Mouse (Mus musculus) urinary bladder, postnatal 10 days (tissue): ENCODE results near the gene Lrrc39.

Experiments used
- DNase-seq: peaks from one replicate; pipeline ENCODE4 v3.0.0; 2022; ENCODE audit warnings: low spot score

Lrrc39 gene

DNA sequence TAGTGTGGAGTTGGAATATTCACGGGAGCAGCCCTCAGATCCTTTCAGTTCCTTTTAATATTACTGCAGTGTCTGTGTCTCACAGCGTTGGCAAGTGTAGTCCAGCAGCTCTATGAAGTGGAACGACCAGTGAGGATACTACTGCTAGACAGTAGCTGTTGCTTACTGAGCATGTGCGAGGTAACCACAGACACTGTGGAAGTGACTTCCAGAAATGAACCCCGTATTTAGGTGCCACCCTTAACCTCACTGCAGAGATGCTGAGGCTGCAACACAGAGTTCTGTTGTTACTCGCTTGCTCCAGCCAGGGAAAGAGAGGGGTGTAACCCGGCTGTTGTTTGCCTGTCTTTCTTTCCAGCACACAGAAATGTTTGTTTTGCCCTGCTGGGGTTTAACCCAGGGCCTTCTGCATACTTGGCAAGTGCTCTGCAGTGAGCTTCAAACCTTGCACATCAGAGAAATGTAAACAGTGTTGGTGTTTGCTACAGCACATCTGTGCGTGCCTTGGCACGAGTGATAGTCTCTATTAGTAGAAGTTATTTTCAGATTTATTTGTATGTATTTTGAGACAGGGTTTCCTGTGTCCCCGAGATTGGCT is 51.6 kb downstream of the Lrrc39 start, which contains the start of gene Trmt13:
Gene Trmt13 (minus strand): TSS at position 293 of the 598 bp plus-strand sequence.
- DNase-seq: no peak

DNA sequence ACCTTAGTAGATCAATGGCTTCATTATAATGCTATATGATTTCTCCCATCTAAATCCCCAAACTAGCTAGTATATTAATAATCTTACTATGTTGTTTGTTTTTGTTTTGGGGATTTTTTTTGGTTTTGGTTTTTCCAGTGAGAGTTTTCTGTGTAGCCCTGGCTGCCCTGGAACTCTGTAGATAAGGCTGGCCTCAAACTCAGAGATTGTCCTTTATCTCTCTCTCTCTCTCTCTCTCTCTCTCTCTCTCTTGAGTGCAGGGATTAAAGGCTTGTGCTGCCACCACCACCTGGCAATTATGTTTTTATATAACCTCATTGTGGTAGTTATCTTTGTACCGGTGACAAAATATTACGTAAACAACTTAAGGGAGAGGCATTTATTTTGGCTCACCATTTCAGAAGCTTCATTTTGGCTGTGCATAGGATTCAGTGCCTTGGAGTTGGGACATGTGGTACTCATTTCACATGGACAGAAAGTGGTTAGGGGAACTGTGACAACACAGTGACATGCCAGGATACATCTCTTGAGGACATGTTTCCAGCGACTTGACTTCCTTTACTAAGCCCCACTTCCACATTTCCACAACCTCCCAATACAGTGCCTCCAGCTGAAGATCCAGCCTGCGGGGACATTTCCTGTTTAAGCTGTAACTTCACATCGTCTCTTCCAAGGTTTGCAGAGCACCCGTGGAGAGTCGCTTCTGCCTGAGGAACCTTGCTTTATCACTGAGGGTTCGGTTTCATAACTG is 52.7 kb downstream of the Lrrc39 start:
- DNase-seq: no peak

DNA sequence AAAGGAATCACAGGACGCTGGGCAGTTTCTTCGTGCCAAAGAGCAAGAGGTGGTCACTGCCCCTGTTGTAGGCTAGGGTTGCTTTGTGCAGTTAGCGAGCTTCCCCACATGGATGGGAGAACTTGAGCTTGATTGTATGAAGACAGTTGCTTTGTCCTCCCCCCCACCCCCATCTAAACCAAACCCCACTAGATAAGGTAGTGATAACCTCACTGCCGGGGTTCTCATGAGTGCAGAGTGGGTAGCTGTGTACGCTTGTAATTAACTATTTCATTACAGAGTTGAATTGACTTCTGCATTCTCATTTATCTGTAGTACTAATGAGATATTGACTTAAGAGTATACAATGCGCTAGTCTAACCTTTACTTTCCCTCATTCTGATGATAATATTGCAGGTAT is 56.1 kb downstream of the Lrrc39 start:
- no peak for DNase-seq

DNA sequence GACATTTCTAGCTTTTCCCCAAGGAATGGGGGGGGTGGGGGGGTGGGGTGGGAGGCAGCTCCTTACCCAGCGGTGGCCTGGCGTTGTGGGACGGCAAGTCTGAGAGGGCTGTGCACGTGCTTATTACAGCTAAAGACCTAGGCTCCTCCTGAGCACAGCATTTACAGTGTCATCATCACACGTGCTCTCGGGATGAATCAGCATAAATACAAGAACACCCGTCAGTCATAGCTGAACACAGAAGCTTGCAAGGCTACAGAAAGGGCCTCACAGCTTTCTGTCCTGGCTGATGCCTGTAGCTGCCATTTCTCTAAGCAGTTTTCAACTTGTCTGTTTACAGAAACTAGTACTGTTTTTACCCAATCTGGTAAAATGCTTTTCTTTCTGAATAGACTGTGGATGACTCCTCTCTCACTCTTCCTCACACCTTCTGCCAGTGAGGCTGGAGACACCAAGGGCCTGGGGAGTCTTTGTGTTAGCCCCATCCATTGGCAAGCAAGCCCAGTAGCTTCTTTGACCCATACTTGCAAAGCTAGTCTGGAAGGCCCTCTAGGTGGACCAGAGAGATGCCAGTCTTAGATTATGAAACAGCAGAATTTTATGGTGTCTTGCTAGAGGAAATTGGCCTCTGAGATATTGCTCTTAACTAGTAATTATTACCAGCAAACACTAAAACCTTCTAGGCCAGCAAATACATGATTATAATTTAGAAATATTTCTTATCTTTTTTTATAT is 58.0 kb downstream of the Lrrc39 start:
- no peak for DNase-seq

DNA sequence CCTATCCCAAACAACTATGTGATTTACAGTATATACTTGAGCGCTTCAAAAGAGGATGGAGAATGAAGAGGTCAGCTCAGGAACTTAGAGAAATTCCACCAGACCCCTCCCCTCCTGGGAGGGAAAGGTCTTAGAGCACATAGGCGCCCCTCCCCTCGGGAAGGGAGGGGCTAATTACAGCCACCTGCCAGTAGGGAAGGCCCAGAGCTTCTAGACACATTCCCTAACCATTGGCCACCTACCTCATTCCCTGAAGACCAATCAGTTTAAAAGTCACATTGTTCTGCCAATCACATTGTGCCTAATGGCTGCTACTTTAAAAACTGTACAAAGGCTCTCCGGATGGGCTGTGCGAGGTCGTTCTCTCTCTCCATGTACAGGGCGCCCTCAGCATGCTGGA is 59.9 kb downstream of the Lrrc39 start:
- DNase-seq: no peak

DNA sequence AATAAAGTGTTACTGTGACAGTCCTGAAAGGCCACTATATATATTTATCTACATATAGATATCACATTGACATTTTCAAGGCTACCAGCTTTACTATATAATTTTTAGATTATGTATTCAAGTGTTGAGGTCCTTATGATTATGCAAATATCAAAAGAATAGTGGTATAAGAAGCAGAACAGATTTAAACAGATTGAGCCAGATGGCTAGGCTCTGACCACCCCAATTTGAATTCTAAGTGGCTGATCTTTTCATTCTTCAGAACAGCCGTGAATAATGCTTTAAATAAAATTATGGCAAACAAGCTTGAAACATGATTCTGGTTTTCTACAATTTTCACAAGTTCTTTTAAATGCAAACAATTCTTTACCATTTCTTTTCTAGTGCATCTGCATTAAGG is 68.7 kb downstream of the Lrrc39 start:
- no peak for DNase-seq
